15 mouse cellular contexts compared by ENCODE assay signal in genomic region chr8:116581318-116582019, GRCm38 (mm10).
DNase-seq lines count a peak whose midpoint lies in the region; ATAC-seq and TF ChIP-seq lines count a peak whose summit lies in the region.
"Had no signal": no experiment of that assay in that cellular context is flagged by ENCODE, and none has a peak within 500 bp of the region (broad histone marks: within the 10 kb centered on the region; RNA-seq: fewer than 3 reads in every experiment).

No protein-coding gene starts in this region.

- H3K27ac ChIP-seq in liver, adult 2 months (replicated peaks; ENCODE audit: insufficient read depth, low read depth, low read length): peak overlapping the region; percentile 68
- no peak overlapping the region for H3K27ac ChIP-seq in lung, postnatal 0 days (ENCODE audit: low read length)
- H3K27ac ChIP-seq: limb, embryonic 10.5 days had no signal

- no peaks in the 10 kb centered on the region for H3K27me3 ChIP-seq in liver, adult 2 months (ENCODE audit: control insufficient read depth, insufficient read depth, low read length)
- H3K27me3 ChIP-seq in lung, postnatal 0 days (replicated peaks; ENCODE audit: insufficient read depth, low read length): no peaks in the 10 kb centered on the region
- H3K27me3 ChIP-seq: Patski had no signal

- no peaks in the 10 kb centered on the region for H3K79me2 ChIP-seq in liver, adult 2 months (ENCODE audit: control insufficient read depth, insufficient read depth, low read length)

- H3K4me2 ChIP-seq in lung, postnatal 0 days (replicated peaks; ENCODE audit: low read depth, low read length): no peak overlapping the region
- H3K4me2 ChIP-seq: heart, embryonic 11.5 days had no signal

- TF ChIP-seq CTCF in liver, adult 2 months (IDR thresholded peaks at IDR 0.05; ENCODE audit: low read depth, low read length): no peak
- no peak for TF ChIP-seq CTCF in lung, postnatal 0 days (IDR thresholded peaks at IDR 0.05)

- no peak for TF ChIP-seq EP300 in lung, postnatal 0 days (IDR thresholded peaks at IDR 0.05)

- H3K9ac ChIP-seq in liver, adult 2 months (ENCODE audit: low read depth, low read length): peak overlapping the region; percentile 36
- H3K9ac ChIP-seq in lung, postnatal 0 days (replicated peaks; ENCODE audit: low read depth): no peak overlapping the region

- H3K36me3 ChIP-seq in liver, adult 2 months (ENCODE audit: control insufficient read depth, insufficient read depth, low read length): no peaks in the 10 kb centered on the region
- H3K36me3 ChIP-seq in lung, postnatal 0 days (ENCODE audit: insufficient read depth, low read length): peaks cover 6% of the 10 kb centered on the region; the same call in 1 of the 2 replicates

- 22% methylated on average over 11 of the region's 11 CpGs for WGBS in liver, adult 2 months
- WGBS in lung, postnatal 0 days: 67% methylated on average over 11 of the region's 11 CpGs

- peaks cover 4% of the 10 kb centered on the region for H3K4me1 ChIP-seq in liver, adult 2 months (ENCODE audit: control insufficient read depth, insufficient read depth, low read length)
- H3K4me1 ChIP-seq in lung, postnatal 0 days (ENCODE audit: insufficient read depth, low read depth, low read length): no peaks in the 10 kb centered on the region
- H3K4me1 ChIP-seq: limb, embryonic 10.5 days had no signal

- DNase-seq in kidney, adult 8-10 months: peak; percentile 64 to 66
- no peak for DNase-seq in kidney, postnatal 10 days
- peak; percentile 96 for DNase-seq in liver, adult 2 months (ENCODE audit: extremely low read depth, low read depth, low spot score)
- peak; percentile 69 for DNase-seq in lung, postnatal 0 days (ENCODE audit: low spot score)
- DNase-seq in skeletal muscle tissue, adult 2 months (ENCODE audit: low read depth, low spot score): peak; percentile 34
- no peak for DNase-seq in spleen, postnatal 14 days (ENCODE audit: low spot score in 2 of 2)
- DNase-seq in left cerebral cortex, postnatal 36 days (ENCODE audit: low spot score in 2 of 2): no peak
- DNase-seq in left cerebral cortex, adult 8-10 months (ENCODE audit: low spot score in 2 of 2): no peak
- DNase-seq: cerebellum, adult 11-12 months; heart, postnatal 4 days; right cerebral cortex, postnatal 4 days had no signal

- intact Hi-C loops in left cerebral cortex, postnatal 36 days (cut with DNase I): no loop called here

- no peak for TF ChIP-seq POLR2A in liver, adult 2 months (IDR thresholded peaks at IDR 0.05; ENCODE audit: extremely low read depth, insufficient read depth, low read length)

- no peaks in the 10 kb centered on the region for H3K9me3 ChIP-seq in lung, postnatal 0 days (ENCODE audit: low read length)
- H3K9me3 ChIP-seq: limb, embryonic 10.5 days had no signal

- ATAC-seq in lung, postnatal 0 days: peak; percentile 75
- ATAC-seq: Patski had no signal

- H3K4me3 ChIP-seq in liver, adult 2 months (ENCODE audit: insufficient read depth, low read depth, low read length): peak overlapping the region; percentile 45
- no peak overlapping the region for H3K4me3 ChIP-seq in lung, postnatal 0 days (ENCODE audit: low read depth, low read length)
- H3K4me3 ChIP-seq: limb, embryonic 10.5 days; myocyte had no signal

Comparison
In these comparisons a context has a peak if more than half of its experiments do, and no peak if none do; other contexts are left out.
1. DNase-seq: peak in kidney, adult 8-10 months (2 of 2), liver, adult 2 months (single experiment), lung, postnatal 0 days (single experiment) and skeletal muscle tissue, adult 2 months (single experiment); none in kidney, postnatal 10 days (single experiment), spleen, postnatal 14 days (0 of 2), left cerebral cortex, postnatal 36 days (0 of 2) and left cerebral cortex, adult 8-10 months (0 of 2).